Mouse (Mus musculus) frontal cortex, postnatal 25 days (tissue): ENCODE results near the gene Abcc10.

Experiments used
- DNase-seq, 2 experiments: peaks; one replicate each; pipeline ENCODE4 v3.0.0; 2022; ENCODE audit warnings: low spot score in 2 of 2

The Abcc10 gene

GRCm38 (mm10) chr17:46285407-46285806, 42.7 kb downstream of the Abcc10 start:
- DNase-seq, result no peak

- DNase-seq, result no peak
These were observed 43.5 kb downstream of the Abcc10 start for GRCm38 (mm10) chr17:46284653-46285052.

DNA sequence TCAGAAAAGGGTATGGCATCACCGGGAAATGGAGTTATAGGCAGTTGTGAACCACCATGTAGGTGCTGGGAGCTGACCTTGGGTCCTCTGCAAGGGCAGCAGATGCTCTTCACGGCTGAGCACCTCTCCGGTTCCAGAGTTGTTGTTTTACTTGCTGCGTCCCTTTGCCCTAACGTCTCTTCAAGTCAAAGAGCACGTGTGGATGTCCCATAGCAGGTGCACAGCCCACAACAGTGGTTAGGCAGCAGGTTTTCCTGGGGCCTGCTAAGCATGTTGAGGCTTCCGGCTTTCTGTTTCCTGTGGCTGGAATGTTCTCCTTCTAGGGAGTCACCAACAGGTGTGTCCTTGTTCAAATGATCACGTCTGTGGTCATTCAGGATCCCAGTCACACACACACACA, 44.2 kb downstream of the Abcc10 start:
- no peak for DNase-seq

DNA sequence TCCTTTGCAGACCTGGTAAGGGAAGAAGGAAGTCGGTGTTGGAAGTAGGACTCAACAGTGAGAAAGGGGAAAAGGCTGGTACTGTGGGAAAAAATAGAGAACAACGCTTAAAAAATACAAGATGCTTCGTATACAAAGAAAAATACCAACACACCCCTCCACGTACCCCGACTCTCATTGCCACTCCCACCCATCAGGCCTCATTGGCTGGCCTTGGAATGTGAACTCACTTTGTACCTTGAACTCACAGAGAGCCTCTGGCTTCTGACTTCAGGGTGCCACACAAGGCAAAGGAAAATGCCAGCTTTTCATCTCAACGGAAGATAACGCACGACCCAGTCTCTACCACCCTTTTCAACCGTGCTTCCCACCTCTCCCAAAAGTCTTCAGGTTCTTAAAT, 45.0 kb downstream of the Abcc10 start:
- DNase-seq, result no peak

- DNase-seq, result peak; percentile 53 to 72
These were observed 45.5 kb downstream of the Abcc10 start, which contains the start of gene Tjap1 for GRCm38 (mm10) chr17:46282483-46283123. Tjap1 (minus strand) TSS chr17:46283026.

- no peak for DNase-seq
These were observed 50.0 kb downstream of the Abcc10 start for GRCm38 (mm10) chr17:46278011-46278765.

DNA sequence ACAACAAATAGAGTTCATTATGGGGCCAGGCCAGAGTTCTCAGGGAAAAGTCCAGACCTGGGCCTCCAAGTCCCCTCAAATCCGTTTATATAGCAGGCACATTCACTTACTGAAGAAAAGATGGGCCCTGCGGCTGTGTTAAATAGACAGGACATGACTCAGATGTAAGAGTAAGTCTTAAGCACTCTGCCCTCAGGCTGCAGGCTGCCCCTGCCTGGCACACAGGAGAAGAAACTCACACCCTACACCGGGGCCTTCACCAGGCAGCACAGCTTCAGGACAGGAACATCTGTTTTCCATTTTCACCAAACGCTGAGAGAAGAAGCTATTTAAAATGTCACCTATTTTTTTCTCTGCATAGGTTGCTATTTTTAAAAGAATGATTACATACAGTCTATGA, 50.6 kb downstream of the Abcc10 start:
- no peak for DNase-seq

DNA sequence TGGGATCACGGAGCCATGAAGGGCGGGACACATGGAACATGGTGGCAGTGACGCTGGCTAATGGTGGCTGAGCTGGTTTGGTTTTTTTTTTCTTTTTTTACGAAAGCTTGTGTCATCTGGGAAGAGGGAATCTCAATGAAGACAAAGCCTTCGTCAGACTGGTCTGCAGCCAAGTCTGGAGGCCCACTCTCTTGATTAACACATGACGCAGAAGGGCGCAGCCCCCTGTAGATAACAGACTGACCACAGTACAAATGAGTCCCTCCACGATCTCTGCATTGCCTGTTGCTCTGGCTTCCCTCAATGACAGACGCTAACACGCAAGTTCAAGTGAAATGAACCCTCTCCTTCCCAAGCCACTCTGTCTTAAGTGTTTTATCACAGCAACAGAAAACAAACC, 52.6 kb downstream of the Abcc10 start:
- no peak for DNase-seq

GRCm38 (mm10) chr17:46275034-46275433, 53.1 kb downstream of the Abcc10 start:
- DNase-seq, result no peak

- no peak for DNase-seq
These were observed 53.7 kb downstream of the Abcc10 start for GRCm38 (mm10) chr17:46274465-46274864.

- no peak for DNase-seq
These were observed 54.3 kb downstream of the Abcc10 start for GRCm38 (mm10) chr17:46273803-46274236.

DNA sequence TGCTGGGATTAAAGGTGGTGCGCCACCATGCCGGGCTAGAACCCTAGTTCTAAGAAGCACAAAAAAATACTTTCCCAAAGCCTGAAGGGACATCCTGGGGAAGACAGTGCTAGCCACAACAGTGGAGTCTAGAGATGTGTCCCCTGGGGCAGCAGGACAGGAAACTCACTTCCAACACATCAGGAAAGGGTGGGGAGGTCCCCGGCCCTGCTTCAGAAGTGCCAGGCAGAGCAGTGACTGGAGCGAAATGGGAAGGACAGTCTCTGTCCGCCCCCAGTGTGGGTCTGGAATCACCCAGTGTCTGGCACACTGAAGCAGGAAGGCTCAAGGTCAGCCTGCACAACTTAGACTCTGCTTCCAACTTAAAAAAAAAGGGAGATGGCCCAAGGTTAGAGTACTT, 55.5 kb downstream of the Abcc10 start:
- no peak for DNase-seq

GRCm38 (mm10) chr17:46272058-46272457, 56.1 kb downstream of the Abcc10 start:
- no peak for DNase-seq

DNA sequence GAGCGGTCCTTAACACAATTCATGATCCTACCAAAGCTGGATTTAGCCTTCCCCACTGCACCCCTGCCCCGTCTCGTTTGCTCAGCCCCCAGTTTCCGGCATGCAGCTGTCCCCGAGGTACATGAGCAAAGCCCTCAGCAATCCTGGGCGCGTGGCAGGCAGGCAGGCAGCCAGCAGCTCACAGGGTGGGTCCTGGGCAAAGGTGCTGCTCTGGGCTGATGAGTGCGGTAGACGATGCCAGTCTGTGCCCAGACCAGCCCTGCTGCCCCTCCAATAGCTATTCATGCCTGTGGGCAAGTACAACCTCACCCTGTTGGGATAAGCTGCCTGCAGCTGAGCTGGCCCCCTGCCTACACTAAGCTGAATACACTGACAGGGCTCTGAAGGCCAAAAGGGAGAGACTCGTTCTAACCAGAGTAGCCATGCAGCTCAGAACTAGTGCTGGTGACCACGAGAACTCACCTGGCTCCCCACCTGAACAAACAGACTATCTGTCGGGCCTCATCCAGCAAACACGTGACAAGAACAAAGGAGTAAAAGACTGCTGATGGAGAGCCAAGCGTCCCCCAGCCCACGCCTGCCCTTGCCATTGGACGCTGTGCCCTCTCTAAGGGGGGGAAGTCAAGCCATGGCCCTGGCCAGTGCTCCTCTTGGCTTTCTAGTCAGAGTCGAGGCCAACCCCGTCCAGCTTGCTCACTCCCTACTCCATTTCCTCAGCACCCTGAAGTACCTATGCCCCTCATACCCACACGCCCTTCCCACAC, 58.2 kb downstream of the Abcc10 start:
- DNase-seq, result no peak

GRCm38 (mm10) chr17:46268026-46268720, 60.0 kb downstream of the Abcc10 start:
- DNase-seq, result no peak

DNA sequence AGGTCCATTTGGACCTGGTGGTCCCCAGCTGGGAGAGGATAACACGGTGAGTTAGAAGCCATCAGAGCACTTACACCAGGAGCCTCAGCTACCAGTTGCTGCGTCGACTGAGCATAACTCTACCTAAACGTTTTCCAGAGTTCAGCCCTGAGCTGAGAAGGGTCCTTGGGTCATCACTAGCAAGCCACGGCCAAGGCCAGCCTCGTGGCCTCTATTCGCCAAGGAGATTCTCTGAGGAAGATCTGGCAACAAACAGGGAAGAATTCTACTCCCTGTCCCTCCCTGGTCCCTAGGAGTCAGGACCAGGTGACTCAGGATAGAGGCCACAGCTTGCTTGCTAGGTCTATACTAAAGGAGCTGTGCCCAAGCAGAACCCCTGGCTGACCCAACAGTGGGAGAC, 60.6 kb downstream of the Abcc10 start:
- DNase-seq, result no peak

GRCm38 (mm10) chr17:46266986-46267385, 61.2 kb downstream of the Abcc10 start:
- no peak for DNase-seq

DNA sequence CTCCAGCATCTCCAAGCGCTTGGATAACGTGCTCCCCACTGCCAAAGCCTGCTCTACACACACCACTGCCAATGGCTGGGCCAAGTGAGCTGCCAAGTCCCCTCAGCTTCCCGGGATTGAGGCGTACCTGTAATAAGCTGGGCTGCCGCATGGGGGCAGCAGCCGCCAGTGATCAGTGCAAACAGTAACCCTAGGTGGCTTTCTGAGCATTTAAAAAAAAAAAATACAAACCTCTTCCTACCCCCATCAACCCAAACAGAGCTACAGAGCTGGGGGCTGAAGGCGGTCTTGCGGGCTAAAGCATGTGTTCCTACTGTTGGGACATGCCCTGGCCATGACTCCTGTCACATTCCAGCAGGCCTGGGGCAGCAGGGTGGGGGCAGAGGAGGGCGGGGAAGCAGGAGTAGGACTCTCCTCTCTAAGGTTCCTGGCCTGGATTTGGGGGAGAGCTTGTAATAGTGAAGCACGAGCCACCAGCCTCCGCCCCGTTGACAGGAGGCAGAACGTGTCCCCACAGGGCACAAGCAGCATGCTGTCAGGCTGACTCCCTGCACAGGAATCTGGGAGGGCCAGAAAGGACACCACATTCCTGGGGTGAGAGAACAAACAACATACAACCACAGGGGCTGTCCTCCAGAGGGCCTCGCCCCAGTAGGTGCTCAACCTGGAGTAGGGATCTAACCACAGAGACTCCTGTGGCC, 62.1 kb downstream of the Abcc10 start:
- peak; percentile 85 to 89 for DNase-seq

DNA sequence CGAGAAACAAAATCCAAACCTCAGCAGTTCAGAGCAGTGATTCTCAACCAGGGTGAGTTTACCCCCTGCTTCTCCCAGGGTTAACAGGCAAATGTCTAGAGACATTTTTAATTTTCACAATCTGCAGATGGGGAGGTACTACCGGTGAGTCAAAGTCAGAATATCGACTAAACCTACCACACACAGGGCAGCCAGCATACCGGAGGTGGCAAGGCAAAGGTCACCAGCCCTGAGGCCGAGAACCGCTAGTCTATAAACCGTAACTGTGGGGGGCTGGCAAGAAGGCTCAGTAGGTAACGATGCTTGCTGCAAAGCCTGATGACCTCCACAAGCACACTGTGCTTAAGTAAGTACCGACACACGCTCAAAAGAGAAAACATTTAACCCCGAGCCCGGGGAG, 62.6 kb downstream of the Abcc10 start:
- DNase-seq, result no peak

GRCm38 (mm10) chr17:46262201-46262694, 65.9 kb downstream of the Abcc10 start:
- DNase-seq, result no peak

GRCm38 (mm10) chr17:46259675-46260074, 68.5 kb downstream of the Abcc10 start:
- DNase-seq, result no peak
